In genomic region chr11:21460011-21460410, GRCm38 (mm10) we compare ENCODE assay signal across 29 mouse cellular contexts.
"Had no signal": no experiment of that assay in that cellular context is flagged by ENCODE, and none has a peak within 500 bp of the region (broad histone marks: within the 10 kb centered on the region; RNA-seq: fewer than 3 reads in every experiment).

No protein-coding gene starts in this region.

- H3K27me3 ChIP-seq: embryonic facial prominence, embryonic 12.5 days; embryonic facial prominence, embryonic 13.5 days; embryonic facial prominence, embryonic 15.5 days; forebrain, embryonic 12.5 days; forebrain, embryonic 13.5 days; forebrain, embryonic 15.5 days had no signal

- ATAC-seq: forebrain, embryonic 13.5 days; forebrain, embryonic 14.5 days; forebrain, embryonic 15.5 days; forebrain, embryonic 16.5 days; forebrain, postnatal 0 days had no signal

- H3K4me1 ChIP-seq: embryonic facial prominence, embryonic 10.5 days; embryonic facial prominence, embryonic 12.5 days; embryonic facial prominence, embryonic 13.5 days; embryonic facial prominence, embryonic 15.5 days; forebrain, embryonic 10.5 days; forebrain, embryonic 12.5 days; forebrain, embryonic 13.5 days; forebrain, embryonic 15.5 days had no signal

- H3K36me3 ChIP-seq: embryonic facial prominence, embryonic 10.5 days; embryonic facial prominence, embryonic 12.5 days; embryonic facial prominence, embryonic 13.5 days; embryonic facial prominence, embryonic 15.5 days; forebrain, embryonic 10.5 days; forebrain, embryonic 12.5 days; forebrain, embryonic 15.5 days had no signal

- H3K4me2 ChIP-seq: embryonic facial prominence, embryonic 12.5 days; embryonic facial prominence, embryonic 13.5 days; embryonic facial prominence, embryonic 15.5 days; forebrain, embryonic 12.5 days; forebrain, embryonic 13.5 days; forebrain, embryonic 15.5 days had no signal

- H3K9me3 ChIP-seq: embryonic facial prominence, embryonic 10.5 days; embryonic facial prominence, embryonic 12.5 days; embryonic facial prominence, embryonic 13.5 days; embryonic facial prominence, embryonic 15.5 days; forebrain, embryonic 10.5 days; forebrain, embryonic 12.5 days; forebrain, embryonic 13.5 days; forebrain, embryonic 15.5 days had no signal

- H3K27ac ChIP-seq: embryonic facial prominence, embryonic 10.5 days; embryonic facial prominence, embryonic 12.5 days; embryonic facial prominence, embryonic 13.5 days; embryonic facial prominence, embryonic 15.5 days; forebrain, embryonic 10.5 days; forebrain, embryonic 12.5 days; forebrain, embryonic 13.5 days; forebrain, embryonic 15.5 days; gastrocnemius, adult 2 months; heart, adult 2 months had no signal

- H3K9ac ChIP-seq: embryonic facial prominence, embryonic 12.5 days; embryonic facial prominence, embryonic 13.5 days; embryonic facial prominence, embryonic 15.5 days; forebrain, embryonic 12.5 days; forebrain, embryonic 13.5 days; forebrain, embryonic 15.5 days; forebrain, postnatal 0 days had no signal

- DNase-seq: cerebellum, adult 2 months; cerebellum, adult 8-10 months; cerebellum, adult 9-10 months; cerebellum, adult 9-11 months; cerebellum, postnatal 10 days; cerebellum, postnatal 14 days; cerebellum, postnatal 25 days; cerebellum, postnatal 36 days; embryo, embryonic 11 days; forebrain, postnatal 0 days; gastrocnemius, adult 2 months; gastrocnemius, postnatal 10 days; gastrocnemius, postnatal 14 days; gastrocnemius, postnatal 25 days; gastrocnemius, postnatal 36 days; heart, adult 11 months; heart, adult 18-20 months; heart, adult 2 months had no signal

- H3K4me3 ChIP-seq: embryonic facial prominence, embryonic 10.5 days; embryonic facial prominence, embryonic 12.5 days; embryonic facial prominence, embryonic 13.5 days; embryonic facial prominence, embryonic 15.5 days; erythroblast, embryonic 14.5 days; forebrain, embryonic 10.5 days; forebrain, embryonic 12.5 days; forebrain, embryonic 13.5 days; forebrain, embryonic 15.5 days; gastrocnemius, adult 2 months; heart, adult 2 months had no signal
